Mouse (Mus musculus): ENCODE data around the gene Spata45.

DNA sequence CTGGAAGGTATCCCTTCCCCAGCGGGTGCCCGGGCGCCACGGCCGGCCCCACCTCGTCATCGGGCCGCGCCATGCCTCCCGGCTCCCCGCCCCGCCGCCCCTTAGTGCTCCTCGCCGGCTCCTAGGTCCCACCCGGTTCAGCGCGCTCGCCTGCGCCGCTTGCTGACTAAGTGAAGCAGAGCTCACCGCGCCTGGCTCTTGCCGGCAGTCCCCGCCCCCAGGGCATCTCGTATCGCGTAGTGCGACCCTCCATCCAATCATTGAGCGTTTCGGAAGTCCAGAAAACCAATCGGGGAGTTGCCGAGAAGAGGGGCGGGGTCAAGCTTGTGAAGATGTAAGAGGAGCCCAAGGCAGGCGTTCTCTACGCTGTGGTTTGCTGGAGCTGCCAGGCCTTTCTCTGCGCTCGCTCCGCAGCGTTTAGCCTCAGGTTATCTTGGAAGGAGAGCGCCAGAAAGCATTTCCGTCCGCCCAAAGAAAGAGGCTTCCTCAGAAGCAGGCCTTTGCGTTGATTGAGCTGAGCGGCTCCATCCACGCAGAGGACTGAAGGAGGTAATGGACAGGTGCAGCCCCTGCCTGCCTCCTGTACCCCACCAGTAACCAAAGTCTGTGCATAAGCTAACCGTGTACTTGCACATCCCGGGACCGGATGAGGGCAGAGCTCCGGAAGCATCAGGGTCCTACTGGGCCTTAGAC, 10.3 kb upstream of the Spata45 start, which contains the start of gene Flvcr1:
- no peak for TF ChIP-seq CTCF (IDR thresholded peaks at IDR 0.05; ENCODE audit: low read depth, low read length)
- TF ChIP-seq POLR2A (IDR thresholded peaks at IDR 0.05; ENCODE audit: borderline replicate concordance, low read depth, low read length) = peak; percentile 59; the same call in 1 of the 2 replicates

All from bone marrow macrophage, adult 2 months (primary cell).